Mouse (Mus musculus) testis, adult 2 months (tissue): Measurements from ENCODE around the gene Fkbp4.

Experiments
- CTCF ChIP-seq: fragments of 200-500 bp; IDR thresholded peaks from 2 replicates; pipeline ENCODE4 v1.5.1; 2012; ENCODE audit warnings: low read depth, mild to moderate bottlenecking, inconsistent platforms, low read length, moderate library complexity; ENCODE audit not compliant: control insufficient read depth, insufficient read depth, insufficient replicate concordance
- POLR2A ChIP-seq: fragments of 200-500 bp; IDR thresholded peaks from 2 replicates; pipeline ENCODE4 v1.6.1; 2012; ENCODE audit warnings: low read depth, mild to moderate bottlenecking, inconsistent platforms, low read length, moderate library complexity; ENCODE audit not compliant: control insufficient read depth

DNA sequence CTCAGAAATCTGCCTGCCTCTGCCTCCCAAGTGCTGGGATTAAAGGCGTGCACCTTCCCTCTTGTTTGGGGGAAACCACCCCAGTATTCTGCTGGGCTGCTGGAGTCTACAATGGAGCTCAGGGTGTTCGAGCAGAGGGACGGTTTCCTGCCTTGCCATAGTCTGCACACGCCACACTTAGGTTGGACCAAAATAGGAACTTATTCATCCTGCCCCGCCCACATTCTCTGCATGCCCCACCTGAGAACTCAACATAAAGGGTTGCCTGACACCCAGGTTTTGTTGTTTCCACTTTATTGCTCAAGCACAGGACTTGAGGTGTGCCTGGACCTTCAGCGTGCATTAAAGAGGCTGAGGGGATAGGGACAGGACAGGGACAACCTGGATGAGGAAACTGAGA is 8.7 kb downstream of the Fkbp4 start:
- no peak for TF ChIP-seq CTCF
- no peak for TF ChIP-seq POLR2A
